Mouse (Mus musculus): Measurements from ENCODE around the gene Gm8890. TPM values are rescaled to one million over a fixed set of nuclear protein-coding genes. Genes with fewer than 3 reads are reported as not detected.

The Gm8890 gene
- not detected in 2 replicates for polyA plus RNA-seq (2015; fragmentation: Nextera tagmentation; extraction: Ambion mirVana)

DNA sequence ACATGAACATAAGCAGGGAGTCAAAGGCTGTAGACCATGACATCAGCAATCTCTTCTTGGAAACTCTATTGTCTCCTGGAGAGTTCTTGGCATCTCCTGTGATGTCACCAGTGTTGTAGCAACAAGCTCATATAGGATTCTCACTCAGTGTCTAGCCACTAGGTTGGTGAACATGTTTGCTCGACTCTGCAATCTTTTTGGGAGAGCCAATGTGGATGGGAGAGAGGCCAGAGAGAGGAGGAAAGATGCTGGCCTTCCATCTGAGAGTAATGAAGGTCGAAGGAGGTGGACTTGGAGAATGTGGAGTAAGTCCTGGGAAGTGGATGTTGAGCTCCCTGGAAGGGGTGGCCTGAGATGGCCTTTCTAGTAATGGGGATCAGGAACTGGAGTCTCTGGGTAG lies at the start of gene Gm8890:
Gene Gm8890, plus strand, starts transcription at position 301 of the 400 bp plus-strand sequence.

Other genes with a start within 250 kb of the Gm8890 start
- not detected in 2 replicates for gene Gm8879, start 128.4 kb upstream of the Gm8890 start, polyA plus RNA-seq (2015; fragmentation: Nextera tagmentation; extraction: Ambion mirVana)
- not detected in 2 replicates for gene Gm5861, start 73.0 kb upstream of the Gm8890 start, polyA plus RNA-seq (2015; fragmentation: Nextera tagmentation; extraction: Ambion mirVana)
- gene Speer1, start 85.5 kb downstream of the Gm8890 start, polyA plus RNA-seq (2015; fragmentation: Nextera tagmentation; extraction: Ambion mirVana): not detected in 2 replicates
- not detected in 2 replicates for gene Gm8897, start 160.4 kb downstream of the Gm8890 start, polyA plus RNA-seq (2015; fragmentation: Nextera tagmentation; extraction: Ambion mirVana)
- not detected in 2 replicates for gene Gm8906, start 246.7 kb downstream of the Gm8890 start, polyA plus RNA-seq (2015; fragmentation: Nextera tagmentation; extraction: Ambion mirVana)